Mouse (Mus musculus): ENCODE data around the gene Anapc2. TPM values are rescaled to one million over a fixed set of nuclear protein-coding genes. Genes with fewer than 3 reads are reported as not detected.

Anapc2 gene
- polyA plus RNA-seq, 1 experiment from 2014 or later = 74.7 TPM

DNA sequence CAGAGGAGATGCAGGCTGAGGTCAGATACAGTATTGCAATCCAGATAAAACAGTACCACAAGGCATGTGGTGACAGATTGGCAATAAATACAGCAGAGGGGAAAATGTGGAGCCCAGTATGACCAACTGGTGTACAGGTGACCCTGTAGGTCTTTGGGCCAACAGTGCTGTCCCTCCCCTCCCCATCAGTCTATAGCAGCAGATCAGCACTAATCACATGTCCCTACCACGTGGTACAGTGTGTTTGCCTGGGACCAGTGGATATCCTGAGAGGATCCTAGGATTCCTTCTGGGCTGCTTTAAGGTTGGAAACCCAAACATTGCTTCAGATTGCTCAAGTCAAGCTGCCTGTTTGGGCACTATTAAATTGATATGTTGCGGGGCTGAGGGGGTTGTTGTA is 61.3 kb downstream of the Anapc2 start:
- Histone ChIP-seq H3K9me3 (ENCODE audit: control insufficient read depth, low read length) (no peaks in the 10 kb centered on the region), H3K27ac (ENCODE audit: low read depth, low read length) (no peak overlapping the region), H3K4me1 (replicated peaks; ENCODE audit: control insufficient read depth, insufficient read depth, low read length) (peaks cover 13% of the 10 kb centered on the region), H3K4me3 (ENCODE audit: low read depth, low read length) (peak overlapping the region; percentile 88), H3K27me3 (replicated peaks; ENCODE audit: control insufficient read depth, insufficient read depth, low read length) (no peaks in the 10 kb centered on the region), H3K36me3 (ENCODE audit: control insufficient read depth, insufficient read depth, low read length) (peaks cover 26% of the 10 kb centered on the region), H3K9ac (ENCODE audit: low read depth, low read length) (peak overlapping the region; percentile 91), H3K4me2 (peak overlapping the region; percentile 97)
- no peak for ATAC-seq (replicated peaks; ENCODE audit: low FRiP score)
- 76% methylated on average over 2 of the region's 2 CpGs for WGBS
- DNase-seq (ENCODE audit: low spot score) = no peak

Other genes starting within 250 kb of the Anapc2 start
- gene Nsmf, start 218.1 kb upstream of the Anapc2 start, polyA plus RNA-seq (2014; fragmentation: Nextera tagmentation; extraction: Ambion mirVana) = 29.0 and 32.6 TPM in 2 replicates
- 0.90 and 1.7 TPM in 2 replicates for gene Entpd8, start 192.2 kb upstream of the Anapc2 start, polyA plus RNA-seq (2014; fragmentation: Nextera tagmentation; extraction: Ambion mirVana)
- 0.69 and 1.0 TPM in 2 replicates for gene Noxa1, start 177.3 kb upstream of the Anapc2 start, polyA plus RNA-seq (2014; fragmentation: Nextera tagmentation; extraction: Ambion mirVana)
- 6.5 and 7.6 TPM in 2 replicates for gene Nrarp, start 91.7 kb upstream of the Anapc2 start, polyA plus RNA-seq (2014; fragmentation: Nextera tagmentation; extraction: Ambion mirVana)
- gene Tor4a, start 75.6 kb upstream of the Anapc2 start, polyA plus RNA-seq (2014; fragmentation: Nextera tagmentation; extraction: Ambion mirVana) = 12.1 and 13.1 TPM in 2 replicates
- gene Nelfb, start 61.0 kb upstream of the Anapc2 start, polyA plus RNA-seq (2014; fragmentation: Nextera tagmentation; extraction: Ambion mirVana) = 85.3 and 86.3 TPM in 2 replicates
- 0.29 TPM in 1 of 2 replicates, not detected in the other for gene Stpg3, start 57.8 kb upstream of the Anapc2 start, polyA plus RNA-seq (2014; fragmentation: Nextera tagmentation; extraction: Ambion mirVana)
- gene Fam166a, start 53.7 kb upstream of the Anapc2 start, polyA plus RNA-seq (2014; fragmentation: Nextera tagmentation; extraction: Ambion mirVana) = 0.45 TPM in 2 replicates
- gene Tubb4b, start 47.8 kb upstream of the Anapc2 start, polyA plus RNA-seq (2014; fragmentation: Nextera tagmentation; extraction: Ambion mirVana) = 823 and 870 TPM in 2 replicates
- gene Slc34a3, start 38.1 kb upstream of the Anapc2 start, polyA plus RNA-seq (2014; fragmentation: Nextera tagmentation; extraction: Ambion mirVana) = 0.07 TPM in 1 of 2 replicates, not detected in the other
- 0.10 and 0.21 TPM in 2 replicates for gene Rnf224, start 35.7 kb upstream of the Anapc2 start, polyA plus RNA-seq (2014; fragmentation: Nextera tagmentation; extraction: Ambion mirVana)
- gene Rnf208, start 30.2 kb upstream of the Anapc2 start, polyA plus RNA-seq (2014; fragmentation: Nextera tagmentation; extraction: Ambion mirVana) = 7.7 and 8.1 TPM in 2 replicates
- not detected in 2 replicates for gene Cysrt1, start 30.0 kb upstream of the Anapc2 start, polyA plus RNA-seq (2014; fragmentation: Nextera tagmentation; extraction: Ambion mirVana)
- 6.3 and 6.8 TPM in 2 replicates for gene AL732309.1, start 25.6 kb upstream of the Anapc2 start, polyA plus RNA-seq (2014; fragmentation: Nextera tagmentation; extraction: Ambion mirVana)
- gene Tmem203, start 17.0 kb upstream of the Anapc2 start, polyA plus RNA-seq (2014; fragmentation: Nextera tagmentation; extraction: Ambion mirVana) = 14.4 and 15.2 TPM in 2 replicates
- 9.6 and 10.3 TPM in 2 replicates for gene Tprn, start 9.9 kb upstream of the Anapc2 start, polyA plus RNA-seq (2014; fragmentation: Nextera tagmentation; extraction: Ambion mirVana)
- gene Ssna1, start within 50 bp of the Anapc2 start, polyA plus RNA-seq (2014; fragmentation: Nextera tagmentation; extraction: Ambion mirVana) = 233 and 237 TPM in 2 replicates
- gene Tmem210, start 15.7 kb downstream of the Anapc2 start, polyA plus RNA-seq (2014; fragmentation: Nextera tagmentation; extraction: Ambion mirVana) = not detected in 2 replicates
- gene Lrrc26, start 17.4 kb downstream of the Anapc2 start, polyA plus RNA-seq (2014; fragmentation: Nextera tagmentation; extraction: Ambion mirVana) = not detected in 2 replicates
- 1.0 and 1.6 TPM in 2 replicates for gene Grin1, start 46.7 kb downstream of the Anapc2 start, polyA plus RNA-seq (2014; fragmentation: Nextera tagmentation; extraction: Ambion mirVana)
- gene Man1b1, start 59.9 kb downstream of the Anapc2 start, polyA plus RNA-seq (2014; fragmentation: Nextera tagmentation; extraction: Ambion mirVana) = 48.3 and 62.9 TPM in 2 replicates
- gene Dpp7, start 83.9 kb downstream of the Anapc2 start, polyA plus RNA-seq (2014; fragmentation: Nextera tagmentation; extraction: Ambion mirVana) = 17.4 and 18.3 TPM in 2 replicates
- 15.6 and 17.8 TPM in 2 replicates for gene Uap1l1, start 93.2 kb downstream of the Anapc2 start, polyA plus RNA-seq (2014; fragmentation: Nextera tagmentation; extraction: Ambion mirVana)
- gene Sapcd2, start 99.8 kb downstream of the Anapc2 start, polyA plus RNA-seq (2014; fragmentation: Nextera tagmentation; extraction: Ambion mirVana) = 45.3 and 51.0 TPM in 2 replicates
- gene Entpd2, start 123.4 kb downstream of the Anapc2 start, polyA plus RNA-seq (2014; fragmentation: Nextera tagmentation; extraction: Ambion mirVana) = 0.25 and 0.45 TPM in 2 replicates
- 7.0 and 8.1 TPM in 2 replicates for gene Npdc1, start 126.9 kb downstream of the Anapc2 start, polyA plus RNA-seq (2014; fragmentation: Nextera tagmentation; extraction: Ambion mirVana)
- 0.09 TPM in 1 of 2 replicates, not detected in the other for gene Fut7, start 150.8 kb downstream of the Anapc2 start, polyA plus RNA-seq (2014; fragmentation: Nextera tagmentation; extraction: Ambion mirVana)
- gene Abca2, start 156.2 kb downstream of the Anapc2 start, polyA plus RNA-seq (2014; fragmentation: Nextera tagmentation; extraction: Ambion mirVana) = 3.9 and 4.5 TPM in 2 replicates
- 0.21 TPM in 1 of 2 replicates, not detected in the other for gene Clic3, start 184.4 kb downstream of the Anapc2 start, polyA plus RNA-seq (2014; fragmentation: Nextera tagmentation; extraction: Ambion mirVana)
- 9.2 and 14.3 TPM in 2 replicates for gene Paxx, start 188.6 kb downstream of the Anapc2 start, polyA plus RNA-seq (2014; fragmentation: Nextera tagmentation; extraction: Ambion mirVana)
- not detected in 2 replicates for gene Ptgds, start 197.6 kb downstream of the Anapc2 start, polyA plus RNA-seq (2014; fragmentation: Nextera tagmentation; extraction: Ambion mirVana)
- gene Lcn12, start 221.4 kb downstream of the Anapc2 start, polyA plus RNA-seq (2014; fragmentation: Nextera tagmentation; extraction: Ambion mirVana) = not detected in 2 replicates
- 63.3 and 63.6 TPM in 2 replicates for gene Fbxw5, start 228.3 kb downstream of the Anapc2 start, polyA plus RNA-seq (2014; fragmentation: Nextera tagmentation; extraction: Ambion mirVana)
- 14.9 and 16.8 TPM in 2 replicates for gene C8g, start 229.2 kb downstream of the Anapc2 start, polyA plus RNA-seq (2014; fragmentation: Nextera tagmentation; extraction: Ambion mirVana)